Mouse (Mus musculus): ENCODE data around the gene Kif3c. TPM values are rescaled to one million over a fixed set of nuclear protein-coding genes. Genes with fewer than 3 reads are reported as not detected.

The Kif3c gene
- polyA plus RNA-seq, 1 experiment from 2014 or later = 23.4 TPM

Other genes starting within 250 kb of the Kif3c start
- gene Rab10, start 55.2 kb upstream of the Kif3c start, polyA plus RNA-seq (2014; fragmentation: Nextera tagmentation; extraction: Ambion mirVana) = 120 and 127 TPM in 2 replicates
- 13.2 and 21.3 TPM in 2 replicates for gene Asxl2, start 61.7 kb downstream of the Kif3c start, polyA plus RNA-seq (2014; fragmentation: Nextera tagmentation; extraction: Ambion mirVana)
- 36.0 and 37.6 TPM in 2 replicates for gene Dtnb, start 207.2 kb downstream of the Kif3c start, polyA plus RNA-seq (2014; fragmentation: Nextera tagmentation; extraction: Ambion mirVana)

Data from hindbrain, embryonic 11.5 days (tissue).